13 mouse cellular contexts compared by ENCODE assay signal in genomic region chr19:53450624-53451387, GRCm38 (mm10).
DNase-seq lines count a peak whose midpoint lies in the region; ATAC-seq and TF ChIP-seq lines count a peak whose summit lies in the region.
"Had no signal": no experiment of that assay in that cellular context is flagged by ENCODE, and none has a peak within 500 bp of the region (broad histone marks: within the 10 kb centered on the region; RNA-seq: fewer than 3 reads in every experiment).

No protein-coding gene starts in this region.

- no peaks in the 10 kb centered on the region for H3K27me3 ChIP-seq in hindbrain, embryonic 12.5 days
- no peaks in the 10 kb centered on the region for H3K27me3 ChIP-seq in hindbrain, embryonic 13.5 days
- no peaks in the 10 kb centered on the region for H3K27me3 ChIP-seq in C2C12 (ENCODE audit: control insufficient read depth, insufficient read depth, insufficient read length)
- no peaks in the 10 kb centered on the region for H3K27me3 ChIP-seq in kidney, adult 2 months (replicated peaks; ENCODE audit: control insufficient read depth, insufficient read depth, low read length)

- WGBS in hindbrain, embryonic 12.5 days = 79% methylated on average over 15 of the region's 17 CpGs
- 78% methylated on average over 15 of the region's 17 CpGs for WGBS in hindbrain, embryonic 13.5 days
- 63% methylated on average over 16 of the region's 17 CpGs for WGBS in kidney, adult 2 months

- H3K9me3 ChIP-seq in hindbrain, embryonic 12.5 days (replicated peaks) = no peaks in the 10 kb centered on the region
- H3K9me3 ChIP-seq in hindbrain, embryonic 13.5 days = no peaks in the 10 kb centered on the region

- TF ChIP-seq CTCF in C2C12 (IDR thresholded peaks at IDR 0.05; ENCODE audit: control insufficient read depth, insufficient read depth, insufficient read length) = no peak
- no peak for TF ChIP-seq CTCF in kidney, adult 2 months (conservative IDR thresholded peaks at IDR 0.05; ENCODE audit: insufficient read depth, insufficient read length, low read depth, low read length)

- no peak for ATAC-seq in hindbrain, embryonic 12.5 days (ENCODE audit: low FRiP score)
- ATAC-seq in hindbrain, embryonic 13.5 days (ENCODE audit: low FRiP score) = no peak
- peak; percentile 20; the same call in 1 of the 2 replicates for ATAC-seq in megakaryocyte progenitor cell, adult 5-6 weeks (replicated peaks; ENCODE audit: poor library complexity)
- ATAC-seq: activated CD4-positive, CD25-positive, alpha-beta regulatory T cell, adult 4 months; inflammation-experienced regulatory T-cells, adult 6 months had no signal

- no peaks in the 10 kb centered on the region for H3K79me2 ChIP-seq in C2C12 (ENCODE audit: control insufficient read depth, insufficient read depth)

- H3K36me3 ChIP-seq in hindbrain, embryonic 12.5 days = no peaks in the 10 kb centered on the region
- H3K36me3 ChIP-seq in hindbrain, embryonic 13.5 days = no peaks in the 10 kb centered on the region
- H3K36me3 ChIP-seq in C2C12 (ENCODE audit: control insufficient read depth, insufficient read depth) = no peaks in the 10 kb centered on the region
- H3K36me3 ChIP-seq in kidney, adult 2 months (ENCODE audit: control insufficient read depth, insufficient read depth, low read length) = no peaks in the 10 kb centered on the region

- DNase-seq in adipocyte (ENCODE audit: low spot score) = peak; percentile 59
- no peak for DNase-seq in kidney, adult 2 months
- DNase-seq in kidney, postnatal 10 days = no peak
- no peak for DNase-seq in spleen, postnatal 10 days (ENCODE audit: low spot score in 2 of 2)
- DNase-seq: heart, adult 2 months; lung, postnatal 14 days; thymus, postnatal 36 days had no signal

- no peak for TF ChIP-seq POLR2A in kidney, adult 2 months (IDR thresholded peaks at IDR 0.05; ENCODE audit: low read depth, low read length)

- H3K4me3 ChIP-seq in hindbrain, embryonic 12.5 days = no peak overlapping the region
- H3K4me3 ChIP-seq in hindbrain, embryonic 13.5 days = no peak overlapping the region
- no peak overlapping the region for H3K4me3 ChIP-seq in C2C12 (ENCODE audit: insufficient read depth, poor library complexity, severe bottlenecking)
- no peak overlapping the region for H3K4me3 ChIP-seq in kidney, adult 2 months (ENCODE audit: insufficient read depth, low read depth, low read length)
- H3K4me3 ChIP-seq: heart, adult 2 months had no signal

- peak overlapping the region; percentile 2 for H3ac ChIP-seq in C2C12 (ENCODE audit: control insufficient read depth, insufficient read length, low read depth)

- H3K27ac ChIP-seq in hindbrain, embryonic 12.5 days = 0 out of 2 replicates have a peak overlapping the region, but pooled peaks have one; percentile 1
- H3K27ac ChIP-seq in hindbrain, embryonic 13.5 days = no peak overlapping the region
- H3K27ac ChIP-seq in kidney, adult 2 months (ENCODE audit: insufficient read depth, low read depth, low read length) = no peak overlapping the region
- H3K27ac ChIP-seq: heart, adult 2 months had no signal

- no peak overlapping the region for H3K9ac ChIP-seq in hindbrain, embryonic 12.5 days
- H3K9ac ChIP-seq in hindbrain, embryonic 13.5 days = no peak overlapping the region

- H3K79me3 ChIP-seq in C2C12 (ENCODE audit: low read depth) = no peaks in the 10 kb centered on the region

- H3K4me2 ChIP-seq in hindbrain, embryonic 12.5 days (replicated peaks) = no peak overlapping the region
- no peak overlapping the region for H3K4me2 ChIP-seq in hindbrain, embryonic 13.5 days

- H3K4me1 ChIP-seq in hindbrain, embryonic 12.5 days = peaks cover 19% of the 10 kb centered on the region
- H3K4me1 ChIP-seq in hindbrain, embryonic 13.5 days (replicated peaks) = peaks cover 47% of the 10 kb centered on the region
- peaks cover 5% of the 10 kb centered on the region; the same call in 1 of the 2 replicates for H3K4me1 ChIP-seq in kidney, adult 2 months (ENCODE audit: control insufficient read depth, insufficient read depth, low read length)

TF ChIP-seq in C2C12, 6 proteins besides CTCF, POLR2A, EP300 and RAD21:
- no peak for TF ChIP-seq USF1 (IDR thresholded peaks at IDR 0.05; ENCODE audit: low read depth)
- no peak for TF ChIP-seq FOSL1 (IDR thresholded peaks at IDR 0.05; ENCODE audit: insufficient read depth, low read length, poor library complexity, severe bottlenecking)
- peak; percentile 68 for TF ChIP-seq MYOD1 (IDR thresholded peaks at IDR 0.05; ENCODE audit: control insufficient read depth, insufficient read length, low read depth)
- TF ChIP-seq MAX (IDR thresholded peaks at IDR 0.05) = no peak
- TF ChIP-seq MYOG (IDR thresholded peaks at IDR 0.05; ENCODE audit: control insufficient read depth, extremely low read depth, insufficient read length) = no peak
- no peak for TF ChIP-seq CEBPB (IDR thresholded peaks at IDR 0.05; ENCODE audit: low read depth)
